Mouse (Mus musculus): ENCODE measurements around the gene Ak2.

Gene Ak2

GRCm38 (mm10) chr4:128991500-128992008 is at the start of gene Ak2:
Ak2 (plus strand) TSS chr4:128991958.
- no peak for DNase-seq (ENCODE audit: low spot score)

GRCm38 (mm10) chr4:128942346-128942745 is 49.4 kb upstream of the Ak2 start:
- DNase-seq (ENCODE audit: low spot score) = no peak

GRCm38 (mm10) chr4:128946736-128947135 is 45.0 kb upstream of the Ak2 start:
- no peak for DNase-seq (ENCODE audit: low spot score)

- DNase-seq (ENCODE audit: low spot score) = no peak
These were observed 44.3 kb upstream of the Ak2 start for GRCm38 (mm10) chr4:128947326-128947933.

- peak; percentile 80 for DNase-seq (ENCODE audit: low spot score)
These were observed 43.6 kb upstream of the Ak2 start for GRCm38 (mm10) chr4:128948137-128948674.

GRCm38 (mm10) chr4:128949470-128950005 is 42.2 kb upstream of the Ak2 start:
- no peak for DNase-seq (ENCODE audit: low spot score)

- no peak for DNase-seq (ENCODE audit: low spot score)
These were observed 41.3 kb upstream of the Ak2 start for GRCm38 (mm10) chr4:128950461-128950860.

- DNase-seq (ENCODE audit: low spot score) = no peak
These were observed 37.9 kb upstream of the Ak2 start for GRCm38 (mm10) chr4:128953851-128954250.

GRCm38 (mm10) chr4:128957155-128957911 is 34.4 kb upstream of the Ak2 start:
- DNase-seq (ENCODE audit: low spot score) = peak; percentile 63

GRCm38 (mm10) chr4:128958156-128958555 is 33.6 kb upstream of the Ak2 start:
- no peak for DNase-seq (ENCODE audit: low spot score)

GRCm38 (mm10) chr4:128958849-128959248 is 32.9 kb upstream of the Ak2 start:
- no peak for DNase-seq (ENCODE audit: low spot score)

- no peak for DNase-seq (ENCODE audit: low spot score)
These were observed 32.1 kb upstream of the Ak2 start for GRCm38 (mm10) chr4:128959676-128960075.

GRCm38 (mm10) chr4:128961301-128962028 is 30.3 kb upstream of the Ak2 start:
- no peak for DNase-seq (ENCODE audit: low spot score)

GRCm38 (mm10) chr4:128962029-128962925 is 29.5 kb upstream of the Ak2 start, which contains the start of gene Azin2:
Azin2 (minus strand) TSS chr4:128962442.
- peak; percentile 96 for DNase-seq (ENCODE audit: low spot score)

- no peak for DNase-seq (ENCODE audit: low spot score)
These were observed 28.9 kb upstream of the Ak2 start for GRCm38 (mm10) chr4:128962926-128963290.

- peak; percentile 21 for DNase-seq (ENCODE audit: low spot score)
These were observed 25.0 kb upstream of the Ak2 start for GRCm38 (mm10) chr4:128966751-128967150.

- no peak for DNase-seq (ENCODE audit: low spot score)
These were observed 22.7 kb upstream of the Ak2 start for GRCm38 (mm10) chr4:128969081-128969480.

- no peak for DNase-seq (ENCODE audit: low spot score)
These were observed 21.9 kb upstream of the Ak2 start for GRCm38 (mm10) chr4:128969607-128970416.

GRCm38 (mm10) chr4:128970417-128970807 is 21.3 kb upstream of the Ak2 start:
- DNase-seq (ENCODE audit: low spot score) = no peak

- DNase-seq (ENCODE audit: low spot score) = peak; percentile 88
These were observed 20.6 kb upstream of the Ak2 start for GRCm38 (mm10) chr4:128971065-128971694.
